In the genomic region with DNA sequence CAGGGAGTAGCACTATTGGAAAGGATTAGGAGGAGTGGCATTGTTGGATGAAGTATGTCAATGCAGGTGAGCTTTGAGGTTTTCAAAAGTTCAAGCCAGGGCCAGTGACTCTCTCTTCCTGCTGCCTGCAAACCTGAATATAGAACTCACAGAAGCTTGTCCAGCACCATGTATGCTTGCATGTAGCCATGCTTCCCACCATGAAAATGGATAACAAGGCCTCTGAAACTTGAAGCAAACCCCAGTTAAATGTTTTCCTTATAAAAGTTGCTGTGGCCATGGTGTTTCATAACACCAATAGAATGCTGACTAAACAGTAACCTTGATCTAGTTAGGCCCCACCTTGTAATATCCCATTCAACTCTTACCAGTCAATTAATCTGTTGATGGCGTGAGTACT, we compare ENCODE assay signal across 35 mouse cellular contexts.
"Had no signal": no experiment of that assay in that cellular context is flagged by ENCODE, and none has a peak within 500 bp of the region (broad histone marks: within the 10 kb centered on the region; RNA-seq: fewer than 3 reads in every experiment).

No protein-coding gene starts in this region.

- H3K36me3 ChIP-seq: heart, embryonic 10.5 days; heart, embryonic 12.5 days; heart, embryonic 13.5 days; heart, embryonic 15.5 days; hindbrain, embryonic 10.5 days; hindbrain, embryonic 12.5 days; hindbrain, embryonic 13.5 days; intestine, embryonic 15.5 days; kidney, embryonic 15.5 days had no signal

- H3K9me3 ChIP-seq: heart, embryonic 10.5 days; heart, embryonic 12.5 days; heart, embryonic 13.5 days; heart, embryonic 15.5 days; hindbrain, embryonic 10.5 days; hindbrain, embryonic 12.5 days; hindbrain, embryonic 13.5 days; hindbrain, embryonic 15.5 days; intestine, embryonic 15.5 days; kidney, embryonic 15.5 days had no signal

- H3K27ac ChIP-seq: heart, embryonic 10.5 days; heart, embryonic 13.5 days; heart, embryonic 15.5 days; hindbrain, embryonic 10.5 days; hindbrain, embryonic 12.5 days; hindbrain, embryonic 13.5 days; hindbrain, embryonic 14.5 days; hindbrain, embryonic 15.5 days; hindbrain, postnatal 0 days; intestine, embryonic 15.5 days; kidney, embryonic 15.5 days; kidney, postnatal 0 days; layer of hippocampus, adult 2 months had no signal

- H3K4me1 ChIP-seq: heart, embryonic 10.5 days; heart, embryonic 12.5 days; hindbrain, embryonic 10.5 days; hindbrain, embryonic 12.5 days; hindbrain, embryonic 13.5 days; hindbrain, embryonic 15.5 days; intestine, embryonic 15.5 days; kidney, embryonic 15.5 days had no signal

- H3K9ac ChIP-seq: heart, embryonic 12.5 days; heart, embryonic 13.5 days; heart, embryonic 15.5 days; hindbrain, embryonic 12.5 days; hindbrain, embryonic 13.5 days; hindbrain, embryonic 14.5 days; hindbrain, embryonic 15.5 days; intestine, embryonic 15.5 days; kidney, embryonic 15.5 days had no signal

- H3K4me2 ChIP-seq: heart, embryonic 11.5 days; heart, embryonic 12.5 days; heart, embryonic 13.5 days; heart, embryonic 15.5 days; hindbrain, embryonic 12.5 days; hindbrain, embryonic 13.5 days; hindbrain, embryonic 14.5 days; hindbrain, embryonic 15.5 days; intestine, embryonic 15.5 days; kidney, embryonic 15.5 days had no signal

- ATAC-seq: hindbrain, embryonic 16.5 days; hindbrain, postnatal 0 days; inflammation-experienced regulatory T-cells, adult 6 months; intestine, embryonic 15.5 days; intestine, embryonic 16.5 days; intestine, postnatal 0 days had no signal

- H3K4me3 ChIP-seq: heart, embryonic 10.5 days; heart, embryonic 12.5 days; heart, embryonic 13.5 days; heart, embryonic 15.5 days; hindbrain, embryonic 10.5 days; hindbrain, embryonic 12.5 days; hindbrain, embryonic 13.5 days; hindbrain, embryonic 15.5 days; intestine, embryonic 15.5 days; kidney, embryonic 15.5 days; layer of hippocampus, adult 2 months had no signal

- DNase-seq: heart, postnatal 10 days; heart, postnatal 14 days; heart, postnatal 36 days; heart, postnatal 4 days; kidney, adult 11 months; kidney, adult 18-20 months; kidney, adult 2 months; kidney, adult 8-10 months; kidney, adult 9 months; kidney, postnatal 10 days; kidney, postnatal 14 days; kidney, postnatal 25 days; kidney, postnatal 36 days; kidney, postnatal 4 days; layer of hippocampus, adult 9-11 months; layer of hippocampus, postnatal 36 days had no signal

- H3K27me3 ChIP-seq: heart, embryonic 12.5 days; heart, embryonic 13.5 days; heart, embryonic 15.5 days; hindbrain, embryonic 12.5 days; hindbrain, embryonic 13.5 days; hindbrain, embryonic 15.5 days; intestine, embryonic 15.5 days; kidney, embryonic 15.5 days had no signal
